Mouse (Mus musculus) brain, adult 10 weeks (tissue): ENCODE results near the gene Numa1. TPM values are rescaled to one million over a fixed set of nuclear protein-coding genes. Genes with fewer than 3 reads are reported as not detected.

Experiments used
- polyA plus RNA-seq: library from polyadenylated mRNA; stranded (reverse); fragments of 350-450 nt; fragmentation: Illumina TruSeq; extraction: RNeasy Lipid Tissue Mini Kit (QIAGEN cat#74804); gene quantifications from one replicate; pipeline ENCODE4 v1.2.3, GENCODE M21; 2015; ENCODE audit warnings: low read depth, low replicate concordance

The Numa1 gene
- 47.5 TPM for polyA plus RNA-seq

GRCm38 (mm10) chr7:101933751-101934240 is at the start of gene Numa1, which contains the start of gene Lrrc51:
Gene Numa1 (plus strand): TSS chr7:101934111.
Gene Lrrc51 (minus strand): TSS chr7:101933895.

GRCm38 (mm10) chr7:101905561-101906286 is 28.2 kb upstream of the Numa1 start, which contains the start of gene Lamtor1:
Gene Lamtor1 (plus strand): TSS chr7:101905904.

GRCm38 (mm10) chr7:101906287-101906681 is 27.6 kb upstream of the Numa1 start, which contains the start of gene Tomt:
Gene Tomt (minus strand): TSS chr7:101906359.

GRCm38 (mm10) chr7:102018590-102018989 is 84.7 kb downstream of the Numa1 start, which contains the start of gene Il18bp:
Gene Il18bp (minus strand): TSS chr7:102018690.

Other genes starting within 250 kb of the Numa1 start
- not detected for gene Phox2a, start 115.8 kb upstream of the Numa1 start, polyA plus RNA-seq
- gene Inppl1, start 95.9 kb upstream of the Numa1 start, polyA plus RNA-seq, result 20.5 TPM
- 0.83 TPM for gene Folr2, start 76.9 kb upstream of the Numa1 start, polyA plus RNA-seq
- 35.2 TPM for gene Anapc15, start 70.4 kb upstream of the Numa1 start, polyA plus RNA-seq
- gene Folr1, start 63.3 kb upstream of the Numa1 start, polyA plus RNA-seq, result 15.2 TPM
- 170 TPM for gene Lamtor1, start 28.2 kb upstream of the Numa1 start, polyA plus RNA-seq
- not detected for gene Tomt, start 27.8 kb upstream of the Numa1 start, polyA plus RNA-seq
- 8.7 TPM for gene Lrrc51, start 216 bp upstream of the Numa1 start, polyA plus RNA-seq
- 6.8 TPM for gene Il18bp, start 84.6 kb downstream of the Numa1 start, polyA plus RNA-seq
- gene Rnf121, start 131.4 kb downstream of the Numa1 start, polyA plus RNA-seq, result 45.0 TPM
- gene Xndc1, start 131.4 kb downstream of the Numa1 start, polyA plus RNA-seq, result 21.7 TPM
- gene Xntrpc, start 131.6 kb downstream of the Numa1 start, polyA plus RNA-seq, result 1.3 TPM
- 0.37 TPM for gene Trpc2, start 149.0 kb downstream of the Numa1 start, polyA plus RNA-seq
- not detected for gene Art1, start 167.6 kb downstream of the Numa1 start, polyA plus RNA-seq
- gene Art5, start 175.4 kb downstream of the Numa1 start, polyA plus RNA-seq, result 0.40 TPM
- not detected for gene Chrna10, start 182.7 kb downstream of the Numa1 start, polyA plus RNA-seq